Mouse (Mus musculus): ENCODE results near the gene 4930438A08Rik. TPM values are rescaled to one million over a fixed set of nuclear protein-coding genes. Genes with fewer than 3 reads are reported as not detected.

Gene 4930438A08Rik
- polyA plus RNA-seq, 1 experiment, result 0.75 TPM

- Histone ChIP-seq H3K4me1 (ENCODE audit: control insufficient read depth, insufficient read depth, low read length) (no peaks in the 10 kb centered on the region), H3K36me3 (ENCODE audit: control insufficient read depth, insufficient read depth, low read length) (no peaks in the 10 kb centered on the region), H3K27me3 (ENCODE audit: control insufficient read depth, insufficient read depth, low read length) (no peaks in the 10 kb centered on the region), H3K4me3 (ENCODE audit: control insufficient read depth, low read depth, low read length) (no peak overlapping the region), H3K27ac (ENCODE audit: control insufficient read depth, insufficient read depth, low read depth, low read length) (no peak overlapping the region)
- TF ChIP-seq POLR2A (IDR thresholded peaks at IDR 0.05; ENCODE audit: control insufficient read depth, low read depth, low read length) (no peak), CTCF (IDR thresholded peaks at IDR 0.05; ENCODE audit: control insufficient read depth, insufficient read depth, insufficient replicate concordance, low read depth, low read length) (no peak)
These were observed 14.4 kb upstream of the 4930438A08Rik start for GRCm38 (mm10) chr11:58260156-58260555.

DNA sequence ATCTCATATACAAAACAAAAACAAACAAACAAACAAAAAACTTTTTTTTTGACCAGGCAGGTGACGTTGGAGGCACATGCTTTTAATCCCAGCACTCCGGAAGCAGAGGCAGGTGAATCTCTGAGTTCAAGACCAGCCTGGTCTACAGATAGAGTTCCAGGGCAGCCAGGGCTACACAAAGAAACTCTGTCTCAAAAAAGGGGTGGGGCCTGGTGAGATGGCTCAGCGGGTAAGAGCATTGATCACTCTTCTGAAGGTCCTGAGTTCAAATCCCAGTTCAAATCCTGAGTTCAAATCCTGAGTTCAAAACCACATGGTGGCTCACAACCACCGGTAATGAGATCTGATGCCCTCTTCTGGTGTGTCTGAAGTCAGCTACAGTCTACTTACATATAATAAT, 12.8 kb upstream of the 4930438A08Rik start:
- no peaks in the 10 kb centered on the region for H3K36me3 ChIP-seq (ENCODE audit: control insufficient read depth, insufficient read depth, low read length)
- TF ChIP-seq CTCF (IDR thresholded peaks at IDR 0.05; ENCODE audit: control insufficient read depth, insufficient read depth, insufficient replicate concordance, low read depth, low read length) (no peak), POLR2A (IDR thresholded peaks at IDR 0.05; ENCODE audit: control insufficient read depth, low read depth, low read length) (no peak)

DNA sequence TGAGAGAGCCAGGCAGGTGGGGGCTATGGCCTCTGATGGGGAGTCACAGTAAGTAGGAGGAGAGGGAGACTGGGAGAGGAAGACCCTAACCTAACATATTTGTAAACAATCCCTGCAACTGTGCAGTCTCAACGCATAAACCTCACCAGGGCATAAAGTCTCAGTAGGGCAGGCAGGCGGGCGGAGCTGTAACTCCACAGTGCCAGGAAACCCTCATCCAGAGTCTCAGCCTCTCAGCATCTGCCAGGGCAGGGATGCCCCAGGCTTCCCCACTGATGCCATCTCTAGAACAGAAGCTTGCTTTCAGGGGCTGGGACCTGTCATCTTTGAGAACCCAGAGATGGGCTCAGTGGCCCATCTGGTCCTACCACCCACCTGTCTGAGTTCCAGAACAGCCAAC, 12.3 kb upstream of the 4930438A08Rik start:
- Histone ChIP-seq H3K36me3 (ENCODE audit: control insufficient read depth, insufficient read depth, low read length) (no peaks in the 10 kb centered on the region), H3K4me1 (ENCODE audit: control insufficient read depth, insufficient read depth, low read length) (no peaks in the 10 kb centered on the region), H3K27me3 (ENCODE audit: control insufficient read depth, insufficient read depth, low read length) (no peaks in the 10 kb centered on the region), H3K27ac (ENCODE audit: control insufficient read depth, insufficient read depth, low read depth, low read length) (no peak overlapping the region), H3K4me3 (ENCODE audit: control insufficient read depth, low read depth, low read length) (no peak overlapping the region)
- TF ChIP-seq CTCF (IDR thresholded peaks at IDR 0.05; ENCODE audit: control insufficient read depth, insufficient read depth, insufficient replicate concordance, low read depth, low read length) (no peak), POLR2A (IDR thresholded peaks at IDR 0.05; ENCODE audit: control insufficient read depth, low read depth, low read length) (no peak)

More for the DNA sequence above, 12.8 kb upstream of the 4930438A08Rik start:
- no peaks in the 10 kb centered on the region for H3K27me3 ChIP-seq (ENCODE audit: control insufficient read depth, insufficient read depth, low read length)
- no peaks in the 10 kb centered on the region for H3K4me1 ChIP-seq (ENCODE audit: control insufficient read depth, insufficient read depth, low read length)
- H3K27ac ChIP-seq (ENCODE audit: control insufficient read depth, insufficient read depth, low read depth, low read length), result no peak overlapping the region
- H3K4me3 ChIP-seq (ENCODE audit: control insufficient read depth, low read depth, low read length), result no peak overlapping the region

GRCm38 (mm10) chr11:58263516-58263915, 11.1 kb upstream of the 4930438A08Rik start:
- no peak for TF ChIP-seq POLR2A (IDR thresholded peaks at IDR 0.05; ENCODE audit: control insufficient read depth, low read depth, low read length)
- no peak for TF ChIP-seq CTCF (IDR thresholded peaks at IDR 0.05; ENCODE audit: control insufficient read depth, insufficient read depth, insufficient replicate concordance, low read depth, low read length)
- H3K4me3 ChIP-seq (ENCODE audit: control insufficient read depth, low read depth, low read length), result no peak overlapping the region

DNA sequence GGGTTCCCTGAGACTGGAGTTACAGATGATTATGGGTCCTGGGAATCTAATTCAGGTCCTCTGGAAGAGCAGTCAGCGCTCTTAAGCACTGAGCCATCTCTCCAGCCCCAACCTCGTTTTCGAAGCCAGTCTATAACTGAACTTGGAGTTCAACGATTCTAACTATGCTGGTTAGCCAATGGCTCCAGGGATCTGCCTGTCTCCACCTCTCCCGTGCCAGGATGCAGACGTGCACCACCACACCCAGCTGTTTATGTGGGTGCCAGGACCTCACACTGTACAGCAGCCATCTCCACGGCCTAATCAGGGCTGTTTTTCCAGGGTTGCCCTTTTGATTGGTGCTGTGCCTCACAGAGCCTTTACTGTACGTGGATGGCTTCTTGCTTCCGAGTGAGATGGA, 10.1 kb upstream of the 4930438A08Rik start:
- H3K36me3 ChIP-seq (ENCODE audit: control insufficient read depth, insufficient read depth, low read length), result no peaks in the 10 kb centered on the region
- no peak for TF ChIP-seq CTCF (IDR thresholded peaks at IDR 0.05; ENCODE audit: control insufficient read depth, insufficient read depth, insufficient replicate concordance, low read depth, low read length)
- no peak for TF ChIP-seq POLR2A (IDR thresholded peaks at IDR 0.05; ENCODE audit: control insufficient read depth, low read depth, low read length)
- H3K4me3 ChIP-seq (ENCODE audit: control insufficient read depth, low read depth, low read length), result no peak overlapping the region
- no peaks in the 10 kb centered on the region for H3K4me1 ChIP-seq (ENCODE audit: control insufficient read depth, insufficient read depth, low read length)
- no peak overlapping the region for H3K27ac ChIP-seq (ENCODE audit: control insufficient read depth, insufficient read depth, low read depth, low read length)
- H3K27me3 ChIP-seq (ENCODE audit: control insufficient read depth, insufficient read depth, low read length), result no peaks in the 10 kb centered on the region

More at GRCm38 (mm10) chr11:58263516-58263915, 11.1 kb upstream of the 4930438A08Rik start:
- H3K4me1 ChIP-seq (ENCODE audit: control insufficient read depth, insufficient read depth, low read length), result no peaks in the 10 kb centered on the region
- H3K27me3 ChIP-seq (ENCODE audit: control insufficient read depth, insufficient read depth, low read length), result no peaks in the 10 kb centered on the region
- H3K36me3 ChIP-seq (ENCODE audit: control insufficient read depth, insufficient read depth, low read length), result no peaks in the 10 kb centered on the region
- H3K27ac ChIP-seq (ENCODE audit: control insufficient read depth, insufficient read depth, low read depth, low read length), result no peak overlapping the region

GRCm38 (mm10) chr11:58268285-58268684, 6.3 kb upstream of the 4930438A08Rik start:
- Histone ChIP-seq H3K4me1 (ENCODE audit: control insufficient read depth, insufficient read depth, low read length) (no peaks in the 10 kb centered on the region), H3K27me3 (ENCODE audit: control insufficient read depth, insufficient read depth, low read length) (no peaks in the 10 kb centered on the region), H3K4me3 (ENCODE audit: control insufficient read depth, low read depth, low read length) (no peak overlapping the region), H3K27ac (ENCODE audit: control insufficient read depth, insufficient read depth, low read depth, low read length) (no peak overlapping the region), H3K36me3 (ENCODE audit: control insufficient read depth, insufficient read depth, low read length) (no peaks in the 10 kb centered on the region)
- no peak for TF ChIP-seq CTCF (IDR thresholded peaks at IDR 0.05; ENCODE audit: control insufficient read depth, insufficient read depth, insufficient replicate concordance, low read depth, low read length)
- TF ChIP-seq POLR2A (IDR thresholded peaks at IDR 0.05; ENCODE audit: control insufficient read depth, low read depth, low read length), result no peak

DNA sequence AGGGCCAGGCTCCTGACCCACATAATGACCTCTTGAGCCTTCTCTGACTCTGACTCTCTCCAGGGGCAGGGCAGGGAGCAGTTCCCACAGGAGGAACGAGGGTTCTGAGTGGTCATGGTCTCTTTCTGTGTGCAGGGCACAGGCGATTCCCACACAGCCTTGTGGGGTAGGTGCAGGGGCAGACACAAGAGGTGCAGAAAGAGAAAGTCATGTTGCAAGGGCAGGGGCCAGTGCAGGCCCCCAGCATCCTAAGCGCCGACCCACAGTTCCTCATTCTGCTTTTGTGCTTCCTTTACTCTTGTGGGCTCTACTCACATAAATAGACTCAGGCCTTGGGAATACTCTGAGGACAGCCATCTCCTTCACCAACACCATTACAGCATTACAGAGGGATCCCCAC, 1.2 kb downstream of the 4930438A08Rik start:
- no peaks in the 10 kb centered on the region for H3K4me1 ChIP-seq (ENCODE audit: control insufficient read depth, insufficient read depth, low read length)
- TF ChIP-seq POLR2A (IDR thresholded peaks at IDR 0.05; ENCODE audit: control insufficient read depth, low read depth, low read length) (no peak), CTCF (IDR thresholded peaks at IDR 0.05; ENCODE audit: control insufficient read depth, insufficient read depth, insufficient replicate concordance, low read depth, low read length) (no peak)
- H3K27ac ChIP-seq (ENCODE audit: control insufficient read depth, insufficient read depth, low read depth, low read length), result no peak overlapping the region
- H3K4me3 ChIP-seq (ENCODE audit: control insufficient read depth, low read depth, low read length), result no peak overlapping the region
- H3K36me3 ChIP-seq (ENCODE audit: control insufficient read depth, insufficient read depth, low read length), result no peaks in the 10 kb centered on the region
- no peaks in the 10 kb centered on the region for H3K27me3 ChIP-seq (ENCODE audit: control insufficient read depth, insufficient read depth, low read length)

All from testis, adult 2 months (tissue).